ENCODE assay signal across 22 mouse cellular contexts in genomic region chrX:123043516-123043915, GRCm38 (mm10). TPM values are rescaled to one million over a fixed set of nuclear protein-coding genes. Genes with fewer than 3 reads are reported as not detected.
"Had no signal": no experiment of that assay in that cellular context is flagged by ENCODE, and none has a peak within 500 bp of the region (broad histone marks: within the 10 kb centered on the region; RNA-seq: fewer than 3 reads in every experiment).

No protein-coding gene starts in this region.

- H3K4me2 ChIP-seq: liver, embryonic 11.5 days; liver, embryonic 15.5 days; midbrain, embryonic 13.5 days; neural tube, embryonic 15.5 days had no signal

- ATAC-seq: lung, postnatal 0 days; midbrain, embryonic 13.5 days had no signal

- H3K9ac ChIP-seq: liver, embryonic 15.5 days; midbrain, embryonic 13.5 days; neural tube, embryonic 15.5 days had no signal

- DNase-seq: kidney, adult 9 months; kidney, postnatal 4 days; lung, adult 2 months; lung, postnatal 36 days; thymus, adult 2 months; thymus, postnatal 36 days had no signal

- H3K9me3 ChIP-seq: limb, embryonic 10.5 days; liver, embryonic 15.5 days; midbrain, embryonic 13.5 days; neural tube, embryonic 15.5 days had no signal

- H3K4me3 ChIP-seq: left cerebral cortex, adult 2 months; limb, embryonic 10.5 days; liver, embryonic 15.5 days; midbrain, embryonic 13.5 days; neural tube, embryonic 15.5 days had no signal

- H3K4me1 ChIP-seq: limb, embryonic 10.5 days; liver, embryonic 15.5 days; midbrain, embryonic 13.5 days; neural tube, embryonic 15.5 days had no signal

- H3K36me3 ChIP-seq: limb, embryonic 10.5 days; liver, embryonic 15.5 days; midbrain, embryonic 13.5 days; neural tube, embryonic 15.5 days had no signal

- H3K27me3 ChIP-seq: liver, embryonic 15.5 days; midbrain, embryonic 13.5 days; neural tube, embryonic 15.5 days had no signal

- H3K27ac ChIP-seq: kidney, postnatal 0 days; left cerebral cortex, adult 2 months; limb, embryonic 10.5 days; liver, embryonic 15.5 days; midbrain, embryonic 13.5 days; neural tube, embryonic 15.5 days had no signal

RNA-seq across cellular contexts. Expression of gene Gm17521, which starts 14.0 kb away (rescaled TPM):
- total RNA-seq: layer of hippocampus, postnatal 25 days; left cerebral cortex, adult 2 months; left cerebral cortex, postnatal 14 days; megakaryocyte progenitor cell, adult 5-6 weeks; midbrain, postnatal 0 days had no signal
- polyA plus RNA-seq: kidney, postnatal 0 days; limb, embryonic 10.5 days; limb, embryonic 14.5 days; liver, embryonic 11.5 days; liver, embryonic 15.5 days; lung, adult 2 months; lung, postnatal 0 days; midbrain, embryonic 13.5 days; midbrain, postnatal 0 days; neural tube, embryonic 11.5 days; neural tube, embryonic 15.5 days; stomach, embryonic 14.5 days; testis, adult 2 months; thymus, adult 2 months had no signal
